Mouse (Mus musculus) lung, postnatal 4 days (tissue): ENCODE results near the gene Psmb7.
A peak's percentile ranks its signal among the peaks of the same experiment; 100 is the strongest.

Experiments
- DNase-seq, 2 experiments: peaks; one replicate each; pipeline ENCODE4 v3.0.0; 2021

Psmb7 gene

DNA sequence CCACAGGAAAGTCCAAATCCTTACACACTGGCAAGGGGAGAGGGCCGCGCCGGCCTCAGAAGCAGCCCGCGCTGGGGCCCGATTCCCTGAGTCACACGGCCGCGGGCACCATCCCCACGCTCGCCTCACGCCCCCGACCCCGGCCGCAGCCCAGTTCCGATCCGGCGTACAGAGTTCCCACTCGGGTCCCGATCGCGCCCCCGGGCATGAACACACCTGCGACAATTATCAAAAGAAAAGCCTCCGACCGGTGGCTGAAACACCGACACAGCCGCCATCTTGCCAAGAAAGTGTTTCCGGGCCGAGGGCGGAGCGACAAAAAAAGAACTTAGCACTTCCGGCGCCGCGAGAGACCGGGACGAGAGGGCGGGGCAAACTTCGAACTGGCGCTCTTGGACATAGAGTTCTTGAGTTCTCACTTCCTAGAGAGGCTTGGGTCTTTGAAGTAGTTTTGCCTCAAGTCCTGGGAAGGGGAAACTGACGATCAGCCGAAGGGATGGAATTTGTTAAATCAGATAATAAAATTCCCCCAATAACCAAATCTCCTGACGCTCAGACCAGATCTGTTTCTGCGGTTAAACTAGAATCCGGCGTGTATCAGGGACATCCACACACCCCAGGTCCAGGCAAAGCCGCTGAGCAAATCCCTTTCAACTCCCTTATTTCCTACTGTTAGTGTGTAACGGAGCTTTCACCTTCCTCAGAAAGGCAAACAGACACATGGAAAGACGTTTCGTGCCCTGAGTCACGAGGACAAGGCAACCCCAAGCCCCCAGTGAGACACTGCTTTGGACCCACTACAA, at the start of gene Psmb7:
Psmb7 (minus strand) TSS at position 463 of the 803 bp plus-strand sequence.
- DNase-seq: peak; percentile 92 to 93

GRCm38 (mm10) chr2:38691542-38691941, 47.7 kb upstream of the Psmb7 start:
- peak in 1 of 2 experiments; percentile 39 for DNase-seq

GRCm38 (mm10) chr2:38689881-38690280, 46.0 kb upstream of the Psmb7 start:
- DNase-seq: no peak

DNA sequence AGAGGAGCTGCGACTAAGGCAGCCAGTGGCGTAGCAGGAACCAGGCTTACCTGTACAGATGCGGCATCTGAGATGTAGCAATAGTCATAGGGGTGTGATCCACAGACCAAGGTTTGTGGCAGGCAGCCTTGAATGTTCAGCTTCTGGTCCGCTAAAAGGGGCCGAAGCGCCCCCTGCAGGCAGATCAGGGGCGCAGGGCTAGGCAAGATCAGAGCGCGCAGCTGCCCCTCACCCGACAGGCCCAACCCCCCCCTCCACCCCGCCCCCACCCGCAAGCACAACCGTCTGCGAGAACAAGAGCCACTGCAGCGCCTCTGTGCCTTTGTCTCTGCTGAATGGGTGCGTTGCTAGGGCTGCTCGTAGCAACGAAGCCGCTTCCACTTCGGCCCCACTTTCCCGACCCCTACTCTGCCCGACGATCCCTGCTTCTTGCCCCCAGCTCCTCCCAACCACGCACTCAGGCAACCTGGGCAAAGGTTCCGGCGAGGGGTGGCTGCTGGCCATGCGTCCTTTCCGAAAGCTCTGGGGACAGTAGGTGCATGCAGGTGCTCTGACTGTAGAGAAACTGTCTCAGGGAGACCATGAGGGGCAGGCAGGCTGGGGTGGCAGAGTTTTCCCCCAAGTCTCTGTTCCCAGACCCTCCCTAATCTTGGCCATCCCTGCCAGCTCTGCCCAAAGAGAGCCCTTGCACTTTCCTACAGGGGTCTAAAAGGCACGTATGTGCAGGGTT, 45.1 kb upstream of the Psmb7 start:
- peak; percentile 29 to 41 for DNase-seq

- DNase-seq: no peak
Measured at GRCm38 (mm10) chr2:38685746-38686145, 41.9 kb upstream of the Psmb7 start.

GRCm38 (mm10) chr2:38683083-38683482, 39.2 kb upstream of the Psmb7 start:
- no peak for DNase-seq

- no peak for DNase-seq
Measured at GRCm38 (mm10) chr2:38682209-38682608, 38.3 kb upstream of the Psmb7 start.

DNA sequence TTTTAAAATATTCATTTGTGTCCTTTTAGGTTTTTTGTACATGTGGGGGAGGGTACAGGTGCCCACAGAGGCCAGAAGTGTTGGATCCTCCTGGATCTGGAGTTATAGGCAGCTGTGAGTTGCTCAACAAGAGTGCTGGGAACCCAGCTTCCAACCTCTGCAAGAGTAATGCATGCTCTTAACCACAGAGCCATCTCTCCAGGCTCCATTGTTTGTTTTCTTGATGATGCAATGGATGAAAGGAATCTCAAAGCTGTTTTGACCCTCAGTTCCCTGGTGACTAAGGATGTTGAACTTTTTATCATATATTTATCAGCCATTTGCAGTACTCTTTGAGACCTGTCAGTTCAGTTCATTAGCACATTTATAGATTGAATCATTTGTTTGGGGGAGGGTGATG, 35.1 kb upstream of the Psmb7 start:
- no peak for DNase-seq

GRCm38 (mm10) chr2:38675366-38675969, 31.6 kb upstream of the Psmb7 start:
- DNase-seq: no peak

- DNase-seq: no peak
Measured at GRCm38 (mm10) chr2:38672496-38672895, 28.6 kb upstream of the Psmb7 start.

- peak in 1 of 2 experiments; percentile 26 for DNase-seq
Measured at GRCm38 (mm10) chr2:38668802-38669580, 25.1 kb upstream of the Psmb7 start.

GRCm38 (mm10) chr2:38661398-38661797, 17.5 kb upstream of the Psmb7 start:
- DNase-seq: no peak

DNA sequence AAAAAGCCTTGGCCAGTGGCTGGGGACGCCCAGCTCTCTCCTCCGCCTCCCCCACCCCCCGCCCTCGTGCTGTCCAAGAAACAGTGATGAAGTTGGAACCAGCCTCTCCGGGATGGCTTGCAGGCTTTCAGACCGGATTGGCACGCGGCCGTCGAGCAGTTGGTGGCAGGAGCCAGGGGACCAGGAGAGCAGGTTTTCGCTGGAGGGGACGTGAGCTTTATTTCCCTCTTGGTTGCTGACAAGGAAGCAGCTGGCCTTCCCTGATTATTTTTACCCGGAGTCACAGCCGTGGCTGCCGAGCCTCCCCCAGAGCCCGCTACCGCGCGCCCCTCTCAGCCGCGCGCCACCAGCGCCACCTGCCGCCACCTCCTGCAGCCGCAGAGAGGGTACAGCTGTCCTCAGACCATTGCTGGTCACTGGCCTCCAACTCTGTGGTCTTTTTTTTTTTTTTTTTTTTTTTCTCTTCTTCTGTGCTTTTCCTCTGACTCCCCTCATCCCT, 14.5 kb upstream of the Psmb7 start:
- peak; percentile 82 to 84 for DNase-seq

GRCm38 (mm10) chr2:38653694-38654093, 9.8 kb upstream of the Psmb7 start:
- no peak for DNase-seq

- no peak for DNase-seq
Measured at GRCm38 (mm10) chr2:38653293-38653619, 9.4 kb upstream of the Psmb7 start.

DNA sequence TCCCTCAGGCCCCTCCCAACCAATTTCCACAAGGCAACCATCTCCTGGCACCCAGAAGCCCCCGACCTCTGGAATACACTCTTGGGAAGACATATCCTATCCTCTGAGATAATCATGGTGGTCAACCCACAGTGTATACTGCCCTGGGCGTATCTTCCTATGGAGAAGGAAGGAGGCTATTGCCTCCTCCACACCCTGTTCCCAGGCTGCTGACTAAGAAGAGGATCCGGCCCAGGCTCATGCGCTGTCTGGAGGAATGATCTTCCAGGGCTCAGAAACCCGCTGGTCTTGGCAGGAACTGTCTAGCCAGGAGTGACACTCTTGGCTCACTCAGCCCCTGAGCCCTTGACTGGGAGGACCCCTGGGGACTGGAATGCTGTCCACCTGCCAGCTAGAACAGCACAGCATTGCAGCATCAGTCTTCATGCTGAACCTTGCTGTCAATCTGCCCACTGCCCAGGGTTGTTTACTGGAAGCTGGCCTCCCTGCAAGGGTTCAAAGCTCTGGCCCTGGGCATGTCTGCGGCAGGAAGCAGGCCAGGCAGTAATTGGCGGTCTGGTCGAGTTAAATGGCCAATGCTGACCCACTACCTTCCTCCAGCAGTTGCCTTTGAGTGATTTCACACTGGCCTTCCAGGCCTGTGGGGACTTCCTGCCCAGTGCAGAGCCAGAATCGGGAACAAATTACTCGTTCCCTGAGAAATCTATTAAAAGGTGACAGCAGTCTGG, 8.8 kb upstream of the Psmb7 start:
- no peak for DNase-seq

DNA sequence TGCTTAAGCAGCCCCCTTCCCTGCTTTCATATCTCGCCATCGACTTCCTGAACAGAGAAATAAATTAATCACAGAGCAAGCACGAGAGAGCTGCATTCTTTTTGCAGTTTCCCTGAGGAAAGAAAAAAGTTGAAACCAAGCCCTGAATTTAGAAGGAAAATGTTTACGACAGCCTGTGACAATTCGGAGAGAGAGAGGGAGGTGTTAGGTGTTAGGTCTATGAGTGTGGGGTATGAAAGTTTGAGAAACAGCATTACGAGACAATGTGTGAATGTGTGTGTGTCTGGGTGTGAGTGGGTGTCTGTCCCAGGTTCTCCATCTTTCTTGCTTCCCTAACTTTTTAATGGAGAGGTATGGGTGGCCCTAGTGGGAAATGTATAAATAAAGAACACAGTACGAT, 8.2 kb upstream of the Psmb7 start:
- no peak for DNase-seq

GRCm38 (mm10) chr2:38650340-38650739, 6.5 kb upstream of the Psmb7 start:
- no peak for DNase-seq

DNA sequence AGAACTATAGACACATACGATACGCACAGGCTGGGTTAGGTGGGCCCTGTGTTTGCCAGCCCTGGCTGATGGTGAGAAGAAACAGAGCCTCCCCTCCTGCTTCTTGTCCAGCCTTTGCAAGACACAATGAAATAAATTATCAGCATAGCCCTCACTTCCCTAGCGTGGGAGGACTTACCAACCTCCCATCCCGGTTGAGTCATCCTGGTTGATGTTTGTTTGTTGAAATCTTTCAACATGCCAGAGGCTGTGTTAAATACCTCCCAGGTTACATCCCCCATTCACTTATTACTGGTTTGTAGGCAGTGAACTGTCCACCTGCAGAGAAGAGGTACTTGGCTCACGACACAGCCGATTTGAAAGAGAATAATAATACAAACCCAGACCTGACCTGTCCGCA, 3.8 kb upstream of the Psmb7 start:
- no peak for DNase-seq

DNA sequence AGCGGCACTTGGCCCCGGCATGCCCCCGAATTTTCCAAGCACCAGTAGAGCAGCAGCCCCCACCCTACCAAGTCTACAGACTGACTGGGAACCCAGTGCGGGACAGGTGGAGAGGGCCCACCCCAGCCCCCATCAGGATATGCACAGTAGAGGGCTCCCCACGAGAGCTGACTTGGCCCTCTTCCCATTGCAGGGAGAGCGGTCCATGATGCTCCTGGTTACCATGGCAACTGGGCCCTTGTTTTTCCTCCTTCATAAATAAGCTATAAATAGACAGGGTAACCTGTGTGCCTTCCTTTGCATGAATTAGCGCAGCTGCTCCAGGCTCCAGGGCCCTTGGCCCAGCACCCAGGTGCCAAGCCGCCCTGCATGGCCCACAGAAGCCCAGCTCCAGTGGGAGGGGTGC, 3.3 kb upstream of the Psmb7 start:
- DNase-seq: no peak

- DNase-seq: peak; percentile 76
Measured at GRCm38 (mm10) chr2:38645936-38646335, 2.0 kb upstream of the Psmb7 start.

GRCm38 (mm10) chr2:38641761-38642160, 2.1 kb downstream of the Psmb7 start:
- no peak for DNase-seq
